Mouse (Mus musculus) liver, embryonic 11.5 days (tissue): ENCODE measurements around the gene Tmed8. TPM values are rescaled to one million over a fixed set of nuclear protein-coding genes. Genes with fewer than 3 reads are reported as not detected.

ENCODE experiments used
- ATAC-seq: fragments of 200-750 bp; cut with Nextera tagmentation; replicated peaks from 2 replicates; pipeline ENCODE4 v1.8.0; 2017; ENCODE audit warnings: moderate number of reproducible peaks, mild to moderate bottlenecking, moderate TSS enrichment, moderate library complexity; ENCODE audit not compliant: low FRiP score
- DNase-seq: peaks from one replicate; pipeline ENCODE4 v3.0.0-alpha.2; 2017; ENCODE audit warnings: low spot score
- H3K27ac ChIP-seq: fragments of 300-500 bp; sonication (generic); 2 replicates; pipeline ENCODE4 v1.5.1; 2014; ENCODE audit warnings: mild to moderate bottlenecking, low read depth, low read length, control low read depth
- H3K27me3 ChIP-seq: fragments of 300-500 bp; sonication (generic); replicated peaks from 2 replicates; pipeline ENCODE4 v1.6.1; 2014; ENCODE audit warnings: low read length, mixed read lengths; ENCODE audit not compliant: control insufficient read depth, insufficient read depth
- H3K36me3 ChIP-seq: fragments of 300-500 bp; sonication (generic); 2 replicates; pipeline ENCODE4 v1.6.1; 2014; ENCODE audit warnings: mild to moderate bottlenecking, low read length, moderate library complexity, mixed read lengths; ENCODE audit not compliant: control insufficient read depth, insufficient read depth
- H3K4me1 ChIP-seq: fragments of 300-500 bp; sonication (generic); replicated peaks from 2 replicates; pipeline ENCODE4 v1.6.1; 2014; ENCODE audit warnings: low read length, mixed read lengths; ENCODE audit not compliant: control insufficient read depth, insufficient read depth
- H3K4me2 ChIP-seq: fragments of 300-500 bp; sonication (generic); 2 replicates; pipeline ENCODE4 v1.6.1; 2014; ENCODE audit warnings: mild to moderate bottlenecking, control low read depth, moderate library complexity
- H3K4me3 ChIP-seq: fragments of 300-500 bp; sonication (generic); 2 replicates; pipeline ENCODE4 v1.5.1; 2014; ENCODE audit warnings: low read depth, low read length, control low read depth
- H3K9ac ChIP-seq: fragments of 300-500 bp; sonication (generic); 2 replicates; pipeline ENCODE4 v1.6.1; 2014; ENCODE audit warnings: low read depth, low read length, control low read depth
- H3K9me3 ChIP-seq: fragments of 300-500 bp; sonication (generic); 2 replicates; pipeline ENCODE4 v1.6.1; 2016; ENCODE audit warnings: low read length, inconsistent platforms, mixed read lengths; ENCODE audit not compliant: control insufficient read depth
- WGBS: fragments of 180-500 bp; shearing (Covaris S2); extraction: QIAGEN DNeasy Blood & Tissue Kit; methylation state at CpG from one replicate; pipeline ENCODE4 v1.1.7; 2014; 5-methylcytosine and 5-hydroxymethylcytosine counted together
- polyA plus RNA-seq: library from polyadenylated mRNA; unstranded; fragments of >200 nt; fragmentation: Nextera tagmentation; extraction: Ambion mirVana; gene quantifications from 2 replicates; pipeline ENCODE4 v1.2.1, GENCODE M21; 2014

The Tmed8 gene
- polyA plus RNA-seq, result 2.0 TPM in 2 replicates

- H3K4me2 ChIP-seq, result peak within 1 kb of the TSS; percentile 87
- H3K27ac ChIP-seq, result peak within 1 kb of the TSS; percentile 52
- DNase-seq (peak; percentile 77), ATAC-seq (peak; percentile 87)
- no peaks in the 10 kb centered on the region for H3K36me3 ChIP-seq
- H3K9ac ChIP-seq, result peak within 1 kb of the TSS; percentile 81
- H3K27me3 ChIP-seq, result 0 out of 2 replicates have a peak, but pooled peaks cover 2% of the 10 kb centered on the region
- peak within 1 kb of the TSS; percentile 89 for H3K4me3 ChIP-seq
- peaks cover 7% of the 10 kb centered on the region for H3K4me1 ChIP-seq
- H3K9me3 ChIP-seq, result no peaks in the 10 kb centered on the region
- under 1% methylated on average over 63 of the region's 70 CpGs for WGBS
Observed at GRCm38 (mm10) chr12:87199973-87200586, at the start of gene Tmed8. TSS of gene Tmed8 (minus strand) at chr12:87200454.

- H3K4me1 ChIP-seq, result no peaks in the 10 kb centered on the region
- no peak within 1 kb of the TSS for H3K27ac ChIP-seq
- 86% methylated on average over 1 of the region's 1 CpGs for WGBS
- ATAC-seq (no peak), DNase-seq (no peak)
- H3K9me3 ChIP-seq, result no peaks in the 10 kb centered on the region
- H3K4me3 ChIP-seq, result no peak within 1 kb of the TSS
- no peak within 1 kb of the TSS for H3K9ac ChIP-seq
- H3K4me2 ChIP-seq, result no peak within 1 kb of the TSS
- H3K27me3 ChIP-seq, result no peaks in the 10 kb centered on the region
- H3K36me3 ChIP-seq, result peaks cover 18% of the 10 kb centered on the region
Observed at GRCm38 (mm10) chr12:87238632-87239031, 38.4 kb upstream of the Tmed8 start, which contains the start of gene Noxred1. TSS of gene Noxred1 (minus strand) at chr12:87238732.

GRCm38 (mm10) chr12:87236882-87237483, 36.7 kb upstream of the Tmed8 start:
- Histone ChIP-seq H3K4me1 (no peaks in the 10 kb centered on the region), H3K36me3 (peaks cover 16% of the 10 kb centered on the region), H3K9ac (no peak overlapping the region), H3K9me3 (no peaks in the 10 kb centered on the region), H3K4me3 (no peak overlapping the region), H3K4me2 (no peak overlapping the region), H3K27ac (no peak overlapping the region), H3K27me3 (no peaks in the 10 kb centered on the region)
- DNase-seq (no peak), ATAC-seq (no peak)
- 70% methylated on average over 5 of the region's 5 CpGs for WGBS

GRCm38 (mm10) chr12:87230379-87230895, 30.2 kb upstream of the Tmed8 start:
- no peak for ATAC-seq
- Histone ChIP-seq H3K27me3 (no peaks in the 10 kb centered on the region), H3K9me3 (peaks cover 5% of the 10 kb centered on the region; the same call in 1 of the 2 replicates), H3K9ac (no peak overlapping the region), H3K4me3 (no peak overlapping the region), H3K27ac (no peak overlapping the region), H3K4me2 (no peak overlapping the region), H3K4me1 (0 out of 2 replicates have a peak, but pooled peaks cover under 1% of the 10 kb centered on the region), H3K36me3 (no peaks in the 10 kb centered on the region)
- no peak for DNase-seq

- Histone ChIP-seq H3K4me1 (0 out of 2 replicates have a peak, but pooled peaks cover 2% of the 10 kb centered on the region), H3K27me3 (no peaks in the 10 kb centered on the region), H3K4me3 (no peak overlapping the region), H3K4me2 (no peak overlapping the region), H3K9ac (no peak overlapping the region), H3K27ac (no peak overlapping the region), H3K36me3 (no peaks in the 10 kb centered on the region), H3K9me3 (peaks cover 5% of the 10 kb centered on the region; the same call in 1 of the 2 replicates)
- no peak for DNase-seq
- ATAC-seq, result no peak
- 86% methylated on average over 2 of the region's 2 CpGs for WGBS
Observed at GRCm38 (mm10) chr12:87229633-87230032, 29.4 kb upstream of the Tmed8 start.

- H3K4me1 ChIP-seq, result 0 out of 2 replicates have a peak, but pooled peaks cover 2% of the 10 kb centered on the region
- no peaks in the 10 kb centered on the region for H3K27me3 ChIP-seq
- no peak overlapping the region for H3K4me3 ChIP-seq
- WGBS, result 66% methylated on average over 7 of the region's 7 CpGs
- H3K9ac ChIP-seq, result no peak overlapping the region
- ATAC-seq, result 0 out of 2 replicates have a peak, but pooled peaks have one; percentile 55
- no peak for DNase-seq
- H3K4me2 ChIP-seq, result no peak overlapping the region
- no peak overlapping the region for H3K27ac ChIP-seq
- no peaks in the 10 kb centered on the region for H3K36me3 ChIP-seq
- peaks cover 5% of the 10 kb centered on the region; the same call in 1 of the 2 replicates for H3K9me3 ChIP-seq
Observed at GRCm38 (mm10) chr12:87226801-87227200, 26.5 kb upstream of the Tmed8 start.

GRCm38 (mm10) chr12:87224950-87225349, 24.7 kb upstream of the Tmed8 start:
- DNase-seq, result no peak
- 0 out of 2 replicates have a peak, but pooled peaks have one; percentile 42 for ATAC-seq
- 57% methylated on average over 10 of the region's 10 CpGs for WGBS
- Histone ChIP-seq H3K9ac (no peak overlapping the region), H3K4me3 (no peak overlapping the region), H3K36me3 (no peaks in the 10 kb centered on the region), H3K4me2 (peak overlapping the region; percentile 44), H3K27ac (no peak overlapping the region), H3K27me3 (no peaks in the 10 kb centered on the region), H3K9me3 (peaks cover 5% of the 10 kb centered on the region; the same call in 1 of the 2 replicates), H3K4me1 (0 out of 2 replicates have a peak, but pooled peaks cover 2% of the 10 kb centered on the region)

- H3K4me1 ChIP-seq, result no peaks in the 10 kb centered on the region
- no peak overlapping the region for H3K4me2 ChIP-seq
- no peaks in the 10 kb centered on the region for H3K36me3 ChIP-seq
- DNase-seq (no peak), ATAC-seq (no peak)
- H3K27me3 ChIP-seq, result no peaks in the 10 kb centered on the region
- no peaks in the 10 kb centered on the region for H3K9me3 ChIP-seq
- WGBS, result 74% methylated on average over 7 of the region's 7 CpGs
- no peak overlapping the region for H3K4me3 ChIP-seq
- H3K27ac ChIP-seq, result no peak overlapping the region
- H3K9ac ChIP-seq, result no peak overlapping the region
Observed at GRCm38 (mm10) chr12:87219362-87219761, 19.1 kb upstream of the Tmed8 start.
